Mouse (Mus musculus) ES-E14 (cell line): ENCODE measurements around the gene Kxd1. TPM values are rescaled to one million over a fixed set of nuclear protein-coding genes. Genes with fewer than 3 reads are reported as not detected.
A peak's percentile ranks its signal among the peaks of the same experiment; 100 is the strongest.

Experiments used
- DNase-seq: peaks from one replicate; pipeline ENCODE4 v3.0.0-alpha.2; 2013; ENCODE audit warnings: low read depth, low spot score
- H3K27ac ChIP-seq: 2 replicates; pipeline ENCODE4 v1.5.1; 2012; ENCODE audit warnings: low read depth, mild to moderate bottlenecking, low read length, moderate library complexity, mixed read lengths; ENCODE audit not compliant: poor library complexity, insufficient read depth, severe bottlenecking
- H3K36me3 ChIP-seq: 2 replicates; pipeline ENCODE4 v1.6.1; 2012; ENCODE audit warnings: mild to moderate bottlenecking, low read length, moderate library complexity, mixed read lengths; ENCODE audit not compliant: control insufficient read depth, poor library complexity, insufficient read depth, severe bottlenecking
- H3K4me1 ChIP-seq, 2 experiments: fragments of 150-350 bp in 1 of 2; sonication (generic) in 1 of 2; 2 replicates each; pipeline ENCODE4 v1.6.1; 2012; ENCODE audit warnings: low read length in 2 of 2, mild to moderate bottlenecking in 1 of 2, mixed read lengths in 1 of 2; ENCODE audit not compliant: control insufficient read depth in 2 of 2, insufficient read depth in 2 of 2, poor library complexity in 1 of 2
- H3K4me3 ChIP-seq, 2 experiments: fragments of 150-350 bp in 1 of 2; sonication (generic) in 1 of 2; 2 replicates each; pipeline ENCODE4 v1.5.1; 2012; ENCODE audit warnings: low read length in 2 of 2, low read depth in 1 of 2, mild to moderate bottlenecking in 1 of 2, mixed read lengths in 1 of 2; ENCODE audit not compliant: insufficient read depth in 1 of 2, poor library complexity in 1 of 2, severe bottlenecking in 1 of 2
- H3K9ac ChIP-seq: 2 replicates; pipeline ENCODE4 v1.6.1; 2012; ENCODE audit warnings: low read depth, mild to moderate bottlenecking, low read length, mixed read lengths; ENCODE audit not compliant: poor library complexity, insufficient read depth, severe bottlenecking
- H3K9me3 ChIP-seq: fragments of 150-350 bp; sonication (generic); 2 replicates; pipeline ENCODE4 v1.6.1; 2012; ENCODE audit warnings: low read depth, mild to moderate bottlenecking, low read length; ENCODE audit not compliant: control insufficient read depth, insufficient read depth
- CHD2 ChIP-seq: IDR thresholded peaks from 2 replicates; pipeline ENCODE4 v1.6.1; 2014; ENCODE audit warnings: mild to moderate bottlenecking, low read depth, low read length, inconsistent platforms
- HCFC1 ChIP-seq: IDR thresholded peaks from 2 replicates; pipeline ENCODE4 v1.6.1; 2012; ENCODE audit warnings: low read length, inconsistent platforms, borderline replicate concordance; ENCODE audit not compliant: insufficient read depth
- MAFK ChIP-seq: IDR thresholded peaks from 2 replicates; pipeline ENCODE4 v1.6.1; 2014; ENCODE audit warnings: mild to moderate bottlenecking, low read depth, low read length, inconsistent platforms; ENCODE audit not compliant: insufficient read depth
- ZC3H11A ChIP-seq: IDR thresholded peaks from 2 replicates; pipeline ENCODE4 v1.6.1; 2012; ENCODE audit warnings: low read depth, mild to moderate bottlenecking, inconsistent platforms, low read length, borderline replicate concordance
- ZNF384 ChIP-seq: IDR thresholded peaks from 2 replicates; pipeline ENCODE4 v1.6.1; 2012; ENCODE audit warnings: low read depth, low read length, inconsistent platforms
- in situ Hi-C, 2 experiments: fragments of 600-800 bp; cut with MboI; formaldehyde crosslinking; loops; one replicate each; pipeline ENCODE4 v1.15.1; 2025; ENCODE audit warnings: low sequenced_read_pairs in 2 of 2, inconsistent platforms in 1 of 2; ENCODE audit not compliant: unreplicated experiment in 2 of 2
- total RNA-seq: library from RNA; depleted of rRNA; stranded (reverse); fragments of 300-350 nt; gene quantifications from 2 replicates; pipeline ENCODE4 v1.2.3, GENCODE M21; 2012

Kxd1 gene
- total RNA-seq, 1 experiment: 35.3 TPM

DNA sequence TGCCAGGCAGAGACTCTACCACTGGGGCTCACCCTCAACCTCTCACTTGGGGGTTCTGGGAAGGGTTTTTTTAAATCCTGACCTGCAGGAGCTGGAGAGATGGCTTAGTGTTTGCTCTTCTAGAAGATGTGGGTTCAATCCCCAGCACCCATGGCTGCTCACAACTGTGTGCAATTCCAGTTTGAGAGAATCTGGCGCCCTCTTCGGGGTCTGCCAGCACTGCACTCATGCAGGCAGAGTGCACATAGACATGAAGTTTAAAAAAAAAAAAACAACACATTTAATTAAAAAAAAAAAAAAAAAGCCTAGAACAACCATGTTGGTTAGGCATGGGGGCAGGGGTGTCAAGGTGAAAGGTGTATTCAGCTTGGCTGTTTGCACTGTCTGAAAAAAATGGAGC is 2.6 kb upstream of the Kxd1 start:
- Histone ChIP-seq H3K9ac (no peak overlapping the region), H3K9me3 (no peaks in the 10 kb centered on the region), H3K4me3 (no peak overlapping the region), H3K36me3 (peaks cover 43% of the 10 kb centered on the region), H3K27ac (no peak overlapping the region), H3K4me1 (peaks cover 0 to 8% of the 10 kb centered on the region in 2 experiments; a peak in 1 of 4 replicates)
- TF ChIP-seq HCFC1 (no peak), ZNF384 (peak; percentile 75)
- DNase-seq: no peak
- in situ Hi-C loops: no loop called here

DNA sequence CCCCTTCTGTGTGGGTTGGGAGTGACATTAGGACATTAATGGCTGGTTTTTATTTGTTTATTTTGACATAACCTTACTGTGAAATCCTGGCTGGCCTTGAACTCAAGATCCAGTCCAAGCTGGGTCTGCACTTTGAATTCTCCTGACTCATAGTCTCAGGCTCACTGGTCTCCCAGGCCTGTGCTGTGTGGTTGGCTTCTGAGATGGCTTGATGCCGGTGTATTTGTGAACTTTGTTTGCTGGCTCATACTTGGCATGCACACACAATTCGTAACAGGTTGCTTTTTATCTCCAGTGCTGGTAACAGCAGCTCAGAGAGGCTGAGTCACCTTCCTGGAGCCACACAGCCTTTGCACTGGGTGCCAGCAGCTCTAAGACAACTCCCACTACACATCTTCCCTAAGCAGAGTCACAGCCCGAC is 2.0 kb upstream of the Kxd1 start:
- Histone ChIP-seq H3K9ac (no peak overlapping the region), H3K27ac (no peak overlapping the region), H3K9me3 (no peaks in the 10 kb centered on the region), H3K4me3 (no peak overlapping the region), H3K36me3 (peaks cover 40% of the 10 kb centered on the region), H3K4me1 (peaks cover 0 to 8% of the 10 kb centered on the region in 2 experiments; a peak in 1 of 4 replicates)
- TF ChIP-seq HCFC1: no peak
- no peak for TF ChIP-seq CHD2
- TF ChIP-seq ZNF384: no peak
- no peak for TF ChIP-seq ZC3H11A
- no peak for TF ChIP-seq MAFK
- no peak for DNase-seq
- in situ Hi-C loops: no loop called here

DNA sequence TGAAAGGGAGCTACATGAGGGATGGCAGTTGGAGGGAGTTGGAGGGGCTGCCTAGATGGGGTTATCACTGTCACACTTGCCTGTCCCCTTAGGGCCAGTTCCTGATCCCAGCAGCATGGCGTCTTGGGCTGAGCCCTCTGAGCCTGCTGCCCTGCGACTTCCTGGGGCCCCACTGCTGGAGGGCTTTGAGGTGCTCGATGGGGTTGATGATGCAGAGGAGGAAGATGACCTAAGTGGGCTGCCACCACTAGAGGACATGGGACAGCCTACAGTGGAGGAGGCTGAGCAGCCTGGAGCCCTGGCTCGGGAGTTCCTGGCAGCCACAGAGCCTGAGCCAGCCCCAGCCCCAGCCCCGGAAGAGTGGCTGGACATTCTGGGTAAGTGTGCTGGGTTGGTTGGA is 1.5 kb upstream of the Kxd1 start:
- no peak for DNase-seq
- H3K4me1 ChIP-seq: peaks cover 0 to 8% of the 10 kb centered on the region in 2 experiments; a peak in 1 of 4 replicates
- H3K4me3 ChIP-seq: no peak overlapping the region
- TF ChIP-seq HCFC1 (no peak), ZC3H11A (no peak), MAFK (no peak), ZNF384 (no peak), CHD2 (no peak)
- no peak overlapping the region for H3K27ac ChIP-seq
- H3K9me3 ChIP-seq: no peaks in the 10 kb centered on the region
- peaks cover 35% of the 10 kb centered on the region for H3K36me3 ChIP-seq
- in situ Hi-C loops: no loop called here
- H3K9ac ChIP-seq: peak overlapping the region; percentile 9; the same call in 1 of the 2 replicates

GRCm38 (mm10) chr8:70528182-70528797 is 534 bp upstream of the Kxd1 start:
- peaks cover 27% of the 10 kb centered on the region for H3K36me3 ChIP-seq
- peaks cover 0 to 8% of the 10 kb centered on the region in 2 experiments; a peak in 1 of 4 replicates for H3K4me1 ChIP-seq
- peak overlapping the region; percentile 93 for H3K9ac ChIP-seq
- H3K9me3 ChIP-seq: no peaks in the 10 kb centered on the region
- in situ Hi-C loops: no loop called here
- H3K27ac ChIP-seq: peak overlapping the region; percentile 89; the same call in 1 of the 2 replicates
- no peak for DNase-seq
- peak overlapping the region; percentile 94 to 99 for H3K4me3 ChIP-seq
- no peak for TF ChIP-seq MAFK
- TF ChIP-seq ZC3H11A: no peak
- no peak for TF ChIP-seq CHD2

DNA sequence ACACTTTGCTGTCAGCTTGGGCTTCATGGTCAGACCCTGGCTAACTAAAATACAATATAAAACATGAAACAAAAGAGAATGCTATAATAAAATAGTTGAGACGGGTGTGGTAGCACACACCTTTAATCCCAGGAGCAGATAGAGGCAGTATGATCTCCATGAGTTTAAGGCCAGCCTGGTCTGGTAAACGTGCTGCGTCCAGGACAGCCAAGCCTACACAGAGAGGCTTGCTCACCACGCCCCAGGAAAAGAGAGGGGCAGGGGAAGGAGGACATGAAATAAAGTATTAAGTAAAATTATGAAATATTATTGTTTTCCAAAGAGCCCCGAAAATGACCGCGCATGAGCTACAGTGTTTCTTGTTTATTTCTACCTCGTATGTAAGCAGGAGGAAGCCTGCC is 645 bp downstream of the Kxd1 start:
- no peak for DNase-seq
- Histone ChIP-seq H3K36me3 (peaks cover 18% of the 10 kb centered on the region), H3K4me3 (peak overlapping the region; percentile 94 to 99), H3K27ac (peak overlapping the region; percentile 73), H3K9ac (peak overlapping the region; percentile 84), H3K4me1 (peaks cover 0 to 8% of the 10 kb centered on the region in 2 experiments; a peak in 1 of 4 replicates), H3K9me3 (no peaks in the 10 kb centered on the region)
- in situ Hi-C loops: no loop called here
- TF ChIP-seq ZNF384: no peak
- no peak for TF ChIP-seq CHD2
- TF ChIP-seq ZC3H11A: no peak
- no peak for TF ChIP-seq HCFC1
- no peak for TF ChIP-seq MAFK
